Mouse (Mus musculus): ENCODE measurements around the gene Ly6g6c.
"Not testable (repeated sequence)": the region's sequence is repeated elsewhere in the genome, so short reads cannot be mapped to it uniquely, and the experiment has no call there.

GRCm38 (mm10) chr17:35033703-35034102, 31.5 kb upstream of the Ly6g6c start:
- not testable (repeated sequence) for TF ChIP-seq TAL1, GATA1 (IDR thresholded peaks at IDR 0.05; ENCODE audit: low read length)

All from erythroblast, embryonic 14.5 days (primary cell).